Mouse (Mus musculus) liver, adult 2 months (tissue): ENCODE data around the gene Tex2. TPM values are rescaled to one million over a fixed set of nuclear protein-coding genes. Genes with fewer than 3 reads are reported as not detected.

Experiments used
- DNase-seq: peaks from one replicate; pipeline ENCODE4 v3.0.0-alpha.2; 2011; ENCODE audit warnings: low read depth, low spot score; ENCODE audit errors: extremely low read depth
- H3K27ac ChIP-seq: fragments of 200-500 bp; replicated peaks from 2 replicates; pipeline ENCODE4 v1.5.1; 2012; ENCODE audit warnings: low read depth, mild to moderate bottlenecking, control low read depth, inconsistent platforms, low read length; ENCODE audit not compliant: insufficient read depth
- H3K27me3 ChIP-seq: fragments of 200-500 bp; 2 replicates; pipeline ENCODE4 v1.6.1; 2012; ENCODE audit warnings: mild to moderate bottlenecking, moderate library complexity, low read length, inconsistent platforms; ENCODE audit not compliant: control insufficient read depth, insufficient read depth
- H3K36me3 ChIP-seq: fragments of 200-500 bp; 2 replicates; pipeline ENCODE4 v1.6.1; 2012; ENCODE audit warnings: low read length, inconsistent platforms; ENCODE audit not compliant: control insufficient read depth, insufficient read depth
- H3K4me1 ChIP-seq: fragments of 200-500 bp; 2 replicates; pipeline ENCODE4 v1.6.1; 2011; ENCODE audit warnings: low read length; ENCODE audit not compliant: control insufficient read depth, insufficient read depth
- H3K4me3 ChIP-seq: fragments of 200-500 bp; 2 replicates; pipeline ENCODE4 v1.5.1; 2011; ENCODE audit warnings: low read depth, mild to moderate bottlenecking, control low read depth, low read length, moderate library complexity; ENCODE audit not compliant: insufficient read depth
- H3K79me2 ChIP-seq: fragments of 200-500 bp; 2 replicates; pipeline ENCODE4 v1.6.1; 2012; ENCODE audit warnings: inconsistent platforms, mild to moderate bottlenecking, low read length, moderate library complexity; ENCODE audit not compliant: control insufficient read depth, insufficient read depth
- H3K9ac ChIP-seq: fragments of 200-500 bp; 2 replicates; pipeline ENCODE4 v1.6.1; 2012; ENCODE audit warnings: low read depth, mild to moderate bottlenecking, control low read depth, inconsistent platforms, low read length
- CTCF ChIP-seq: fragments of 200-500 bp; IDR thresholded peaks from 2 replicates; pipeline ENCODE4 v1.5.1; 2011; ENCODE audit warnings: low read depth, low read length, control low read depth
- POLR2A ChIP-seq: fragments of 200-500 bp; IDR thresholded peaks from 2 replicates; pipeline ENCODE4 v1.6.1; 2011; ENCODE audit warnings: low read length, control low read depth; ENCODE audit not compliant: insufficient read depth; ENCODE audit errors: extremely low read depth
- WGBS: fragments of 180-500 bp; shearing (Covaris S2); methylation state at CpG from one replicate; pipeline ENCODE4 v1.1.7; 2018; 5-methylcytosine and 5-hydroxymethylcytosine counted together
- polyA plus RNA-seq: library from polyadenylated mRNA; depleted of rRNA; stranded (reverse); fragments of >200 nt; gene quantifications from 2 replicates; pipeline ENCODE4 v1.2.3, GENCODE M21; 2012
- total RNA-seq: library from RNA; depleted of rRNA; stranded (reverse); fragments of >200 nt; gene quantifications from 2 replicates; pipeline ENCODE4 v1.2.3, GENCODE M21; 2014

The Tex2 gene
- total and polyA plus RNA-seq, 2 experiments = 45.3 to 60.4 TPM

DNA sequence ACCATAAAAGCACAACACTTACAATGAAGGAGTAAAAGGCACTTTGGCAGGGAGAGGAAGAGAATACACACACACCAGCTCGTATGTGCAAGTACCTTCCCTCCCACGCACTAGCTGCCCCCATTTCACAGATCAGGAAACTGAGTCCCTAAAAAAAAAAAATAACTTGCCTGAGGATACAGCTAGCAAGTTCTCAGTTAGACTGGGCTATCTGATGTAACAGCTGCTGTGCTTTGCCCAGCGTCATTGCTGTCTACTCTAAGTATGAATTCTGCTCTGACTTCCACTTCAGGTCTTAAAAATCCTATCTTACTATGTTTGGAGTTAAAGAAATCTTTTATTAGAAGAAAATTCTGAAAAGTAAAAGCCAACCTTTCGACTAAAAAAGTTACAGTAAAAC is 127.6 kb downstream of the Tex2 start:
- 24% methylated on average over 4 of the region's 4 CpGs for WGBS
- Histone ChIP-seq H3K36me3 (no peaks in the 10 kb centered on the region), H3K27me3 (no peaks in the 10 kb centered on the region), H3K79me2 (peaks cover 23% of the 10 kb centered on the region), H3K9ac (peak overlapping the region; percentile 62), H3K4me1 (peaks cover 39% of the 10 kb centered on the region), H3K4me3 (peak overlapping the region; percentile 32; the same call in 1 of the 2 replicates), H3K27ac (peak overlapping the region; percentile 11; the same call in 1 of the 2 replicates)
- DNase-seq = no peak
- TF ChIP-seq POLR2A = no peak
- TF ChIP-seq CTCF = no peak

DNA sequence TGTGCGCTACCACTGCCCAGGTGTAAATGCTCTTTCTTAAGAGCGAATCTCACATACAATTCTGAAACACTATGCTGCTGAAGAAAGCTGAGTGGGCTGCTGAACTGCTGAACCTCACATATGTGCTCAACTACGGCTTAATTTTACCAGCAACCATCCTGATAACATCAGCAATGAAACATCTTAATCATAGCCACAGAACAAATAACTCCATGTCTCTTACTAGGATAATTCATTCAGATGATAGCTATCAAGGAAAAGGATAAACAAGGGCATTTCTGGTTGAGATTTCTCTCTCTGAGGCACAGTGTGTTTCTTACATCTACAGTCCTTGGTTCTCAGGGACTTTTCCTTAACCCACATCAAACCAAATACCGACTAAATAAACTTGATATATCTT is 128.3 kb downstream of the Tex2 start:
- no peak overlapping the region for H3K4me3 ChIP-seq
- no peak overlapping the region for H3K9ac ChIP-seq
- no peak overlapping the region for H3K27ac ChIP-seq
- no peak for TF ChIP-seq CTCF
- H3K4me1 ChIP-seq = peaks cover 43% of the 10 kb centered on the region
- WGBS = 67% methylated on average over 4 of the region's 4 CpGs
- H3K79me2 ChIP-seq = peaks cover 23% of the 10 kb centered on the region
- no peak for DNase-seq
- H3K27me3 ChIP-seq = no peaks in the 10 kb centered on the region
- H3K36me3 ChIP-seq = no peaks in the 10 kb centered on the region

DNA sequence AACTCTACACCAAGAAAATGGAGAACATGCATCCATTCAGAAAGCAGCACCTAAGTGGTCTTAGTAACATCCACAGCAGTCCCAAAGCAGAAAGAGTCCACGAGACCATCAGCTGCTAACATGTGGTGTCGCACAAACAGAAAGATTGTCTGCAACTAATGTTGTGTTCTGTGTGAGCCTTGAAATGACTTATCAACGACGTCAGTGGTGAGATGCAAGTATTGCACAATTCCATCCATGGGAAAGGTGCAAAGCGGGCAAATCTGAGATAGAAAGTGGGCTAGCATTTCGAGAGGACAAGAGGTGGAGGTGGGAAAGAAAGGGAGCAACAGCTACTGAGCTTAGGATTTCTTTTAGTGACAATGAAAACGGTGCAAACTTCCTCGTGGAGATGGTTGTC is 130.4 kb downstream of the Tex2 start:
- Histone ChIP-seq H3K9ac (peak overlapping the region; percentile 36; the same call in 1 of the 2 replicates), H3K27me3 (no peaks in the 10 kb centered on the region), H3K79me2 (peaks cover 37% of the 10 kb centered on the region), H3K4me1 (peaks cover 39% of the 10 kb centered on the region), H3K27ac (peak overlapping the region; percentile 65), H3K4me3 (no peak overlapping the region), H3K36me3 (peaks cover 2% of the 10 kb centered on the region; the same call in 1 of the 2 replicates)
- 31% methylated on average over 8 of the region's 8 CpGs for WGBS
- peak; percentile 78 for DNase-seq
- TF ChIP-seq POLR2A (no peak), CTCF (no peak)

DNA sequence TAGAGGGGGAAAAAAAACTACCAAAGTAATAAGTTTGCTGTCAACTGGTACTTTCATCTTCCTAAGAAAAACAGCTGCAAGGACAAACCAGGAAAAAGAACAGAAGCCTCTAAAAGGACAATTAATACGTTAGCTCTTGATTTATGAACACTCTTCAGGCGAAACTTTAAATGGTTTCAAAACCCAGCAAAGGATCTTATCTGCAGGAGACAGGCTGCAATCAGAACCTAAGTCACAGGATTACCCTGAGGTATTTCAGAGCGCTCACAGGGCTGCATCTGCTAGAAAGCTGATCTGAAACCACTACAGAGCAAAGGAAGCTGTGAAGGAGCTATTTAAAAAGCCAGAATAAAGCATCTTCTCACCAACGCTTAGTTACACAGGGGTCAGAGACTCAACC is 131.6 kb downstream of the Tex2 start:
- Histone ChIP-seq H3K9ac (no peak overlapping the region), H3K4me1 (peaks cover 39% of the 10 kb centered on the region), H3K4me3 (no peak overlapping the region), H3K79me2 (peaks cover 42% of the 10 kb centered on the region), H3K27me3 (no peaks in the 10 kb centered on the region), H3K27ac (no peak overlapping the region), H3K36me3 (peaks cover 2% of the 10 kb centered on the region; the same call in 1 of the 2 replicates)
- DNase-seq = no peak
- 87% methylated on average over 4 of the region's 4 CpGs for WGBS
- TF ChIP-seq CTCF (no peak), POLR2A (no peak)

DNA sequence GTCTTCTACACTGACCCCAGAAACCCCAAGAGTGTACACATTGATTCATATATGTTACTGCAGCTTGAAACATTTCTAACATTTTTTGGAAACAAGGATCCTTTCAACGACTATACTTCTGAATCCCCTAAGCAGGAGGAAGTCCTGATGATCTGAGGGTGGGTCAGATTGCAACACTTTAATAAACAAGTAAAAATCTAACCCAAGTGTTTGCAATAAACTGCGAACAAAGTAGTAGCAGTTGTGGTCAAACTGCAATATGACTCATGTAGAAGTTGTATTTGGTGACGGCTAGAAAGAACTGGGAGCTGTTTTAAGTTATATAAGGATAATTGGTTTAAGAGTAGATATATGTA is 132.7 kb downstream of the Tex2 start:
- H3K27me3 ChIP-seq = no peaks in the 10 kb centered on the region
- peaks cover 42% of the 10 kb centered on the region for H3K4me1 ChIP-seq
- 8% methylated on average over 3 of the region's 3 CpGs for WGBS
- no peak overlapping the region for H3K9ac ChIP-seq
- TF ChIP-seq CTCF (no peak), POLR2A (no peak)
- H3K27ac ChIP-seq = peak overlapping the region; percentile 54
- H3K36me3 ChIP-seq = peaks cover 2% of the 10 kb centered on the region; the same call in 1 of the 2 replicates
- DNase-seq = peak; percentile 85
- H3K79me2 ChIP-seq = peaks cover 47% of the 10 kb centered on the region
- H3K4me3 ChIP-seq = no peak overlapping the region

DNA sequence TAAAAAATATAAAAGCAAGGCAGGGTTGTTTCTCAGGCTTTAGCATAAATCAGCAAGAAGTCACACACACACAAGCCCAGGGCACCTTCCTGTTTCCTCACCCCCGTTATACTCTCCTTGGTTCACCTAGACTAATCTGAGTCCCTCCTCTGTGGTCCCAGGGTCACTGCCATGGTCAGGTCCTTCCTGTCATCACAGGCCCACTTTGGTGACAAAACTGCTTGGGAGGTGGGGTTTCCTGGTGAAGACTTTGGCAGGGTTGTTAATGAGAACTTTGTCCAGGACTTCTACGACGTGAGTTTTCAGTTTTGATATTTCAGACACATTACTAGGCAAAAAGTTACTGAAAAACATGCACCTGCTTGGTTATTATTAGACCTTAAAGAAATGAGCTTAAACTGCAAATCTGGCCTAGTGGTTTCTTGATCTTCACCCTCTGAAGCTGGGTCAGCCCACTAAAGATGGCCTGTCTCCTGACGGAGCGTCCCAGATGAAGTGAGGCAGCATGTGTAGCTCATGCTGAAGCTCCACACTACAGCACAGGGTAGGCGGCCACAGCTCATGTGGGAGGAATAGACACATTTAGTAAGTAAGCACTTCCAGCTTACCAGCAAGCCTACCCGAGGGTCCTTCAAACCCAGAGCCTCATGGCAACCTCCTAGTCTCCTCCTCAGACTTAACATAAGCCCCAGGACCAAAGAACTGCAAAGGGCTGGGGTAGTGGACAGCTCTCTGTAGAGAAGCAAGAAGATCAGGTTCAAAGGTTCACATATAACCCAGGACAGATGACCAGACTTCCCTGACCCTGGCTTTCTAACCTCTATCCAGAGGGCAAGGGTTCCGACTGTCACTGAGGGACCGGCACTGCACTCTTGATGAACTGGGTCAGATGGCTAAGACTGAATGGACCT is 133.3 kb downstream of the Tex2 start:
- 19% methylated on average over 9 of the region's 9 CpGs for WGBS
- H3K9ac ChIP-seq = peak overlapping the region; percentile 1
- TF ChIP-seq CTCF = no peak
- no peak for TF ChIP-seq POLR2A
- peaks cover 41% of the 10 kb centered on the region for H3K4me1 ChIP-seq
- peak overlapping the region; percentile 54 for H3K27ac ChIP-seq
- H3K79me2 ChIP-seq = peaks cover 50% of the 10 kb centered on the region
- no peak overlapping the region for H3K4me3 ChIP-seq
- DNase-seq = peak; percentile 88
- H3K27me3 ChIP-seq = no peaks in the 10 kb centered on the region
- peaks cover 2% of the 10 kb centered on the region; the same call in 1 of the 2 replicates for H3K36me3 ChIP-seq
